Mouse (Mus musculus): Measurements from ENCODE around the gene Slc35a5. TPM values are rescaled to one million over a fixed set of nuclear protein-coding genes. Genes with fewer than 3 reads are reported as not detected.

The Slc35a5 gene
- total RNA-seq, 2 experiments from 2014 or later, result 46.7 to 49.8 TPM

Other genes with a start within 250 kb of the Slc35a5 start
- gene Cd200r3, start 215.0 kb downstream of the Slc35a5 start, total RNA-seq (2021), result not detected
- gene Ccdc80, start 65.3 kb downstream of the Slc35a5 start, total RNA-seq (2021), result 1 to 10 TPM; 7.4 to 7.9 TPM
- gene Atg3, start 79 bp upstream of the Slc35a5 start, total RNA-seq (2021), result 10 to 100 TPM; 40.0 to 43.6 TPM
- under 1 TPM; 0.20 to 0.63 TPM for gene Btla, start 65.6 kb upstream of the Slc35a5 start, total RNA-seq (2021)